Mouse (Mus musculus) adrenal gland (tissue): ENCODE measurements around the gene Olfr1155.

Source experiments
- intact Hi-C: fragments of 180-260 bp; cut with DNase I; formaldehyde crosslinking; loops from one replicate; pipeline ENCODE4 v1.15.1; 2025
- long read RNA-seq, 2 experiments: library from polyadenylated mRNA; unstranded; transcript quantifications; one replicate each; pipeline ENCODE4 v2.0.0; 2020; ENCODE audit warnings: borderline replicate concordance in 1 of 2; ENCODE audit not compliant: insufficient replicate concordance in 1 of 2

The Olfr1155 gene
- long read RNA-seq, experiment 1 = 0 reads
- long read RNA-seq, experiment 2 = 0 reads

GRCm38 (mm10) chr2:87945037-87945436 lies at the start of gene Olfr1155:
Gene Olfr1155, minus strand, starts transcription at chr2:87945137.
- intact Hi-C loops = no loop called here

DNA sequence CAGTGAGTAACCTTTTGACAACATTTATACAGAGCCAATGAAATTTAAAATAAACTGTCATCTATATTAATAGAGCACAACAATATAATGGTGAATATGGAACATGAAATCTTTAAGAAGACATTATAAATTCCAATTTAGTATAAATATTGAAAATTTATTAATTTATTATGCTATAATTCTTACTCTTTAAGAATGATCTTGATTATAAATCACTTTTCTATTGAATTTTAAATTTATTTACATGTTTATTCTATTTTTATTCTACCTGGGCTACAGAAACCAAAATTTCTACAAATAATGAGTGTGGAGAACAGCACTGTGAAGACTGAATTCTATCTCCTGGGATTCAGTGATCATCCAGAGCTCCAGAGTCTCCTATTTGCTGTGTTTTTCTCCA lies 44.9 kb upstream of the Olfr1155 start, which contains the start of gene Olfr1158:
Olfr1158 (plus strand) TSS at position 301 of the 400 bp plus-strand sequence.
- intact Hi-C loops = no loop called here

- intact Hi-C loops = no loop called here
Observed at GRCm38 (mm10) chr2:87974563-87974962, 29.6 kb upstream of the Olfr1155 start, which contains the start of gene Olfr74. Gene Olfr74, minus strand, starts transcription at chr2:87974663.

GRCm38 (mm10) chr2:87968199-87968598 lies 23.3 kb upstream of the Olfr1155 start, which contains the start of gene Olfr1157:
Gene Olfr1157, minus strand, starts transcription at chr2:87968299.
- intact Hi-C loops = no loop called here

DNA sequence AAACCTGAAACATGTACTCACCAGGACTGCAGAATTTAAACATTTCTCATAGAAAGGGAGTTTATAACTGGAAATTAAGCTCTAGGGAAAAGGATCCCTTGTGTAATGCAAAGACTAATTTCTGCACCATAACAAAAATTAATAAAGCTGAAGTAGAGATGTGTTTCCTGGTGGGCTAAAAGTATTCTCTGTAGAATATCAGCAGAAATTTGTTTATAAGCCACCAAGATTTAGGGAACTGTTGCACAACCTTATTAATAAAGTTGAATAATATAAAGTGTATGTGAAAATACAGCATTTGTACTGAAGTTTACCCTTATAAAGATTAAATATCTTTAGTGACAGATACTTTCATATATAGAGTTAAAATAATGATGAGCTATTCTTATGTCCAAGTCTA lies 8.1 kb upstream of the Olfr1155 start, which contains the start of gene Olfr1156:
Olfr1156 (minus strand) TSS at position 101 of the 400 bp plus-strand sequence.
- intact Hi-C loops = no loop called here

- intact Hi-C loops = no loop called here
Observed at GRCm38 (mm10) chr2:87905066-87905465, 39.9 kb downstream of the Olfr1155 start, which contains the start of gene Olfr1154. Gene Olfr1154, minus strand, starts transcription at chr2:87905166.

DNA sequence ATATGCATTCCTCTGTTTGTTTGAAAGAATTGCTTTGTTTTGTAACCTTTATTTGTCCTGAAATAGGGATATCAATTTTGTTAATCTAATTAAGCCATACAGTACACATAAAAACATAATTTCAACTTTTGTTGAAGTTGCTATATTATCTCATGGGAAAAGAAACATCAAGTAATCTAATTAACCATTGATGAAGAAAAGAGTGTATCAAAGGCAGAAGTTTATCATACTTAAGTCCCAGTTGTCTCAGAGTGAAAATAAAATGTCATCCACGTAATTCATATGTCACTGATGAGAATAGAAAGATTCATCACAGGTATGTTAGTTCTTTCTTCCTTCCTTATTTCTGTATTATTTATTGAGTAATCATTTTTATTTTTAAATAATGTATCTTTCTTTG lies 50.3 kb downstream of the Olfr1155 start, which contains the start of gene Olfr1153:
Olfr1153 (plus strand) TSS at position 301 of the 400 bp plus-strand sequence.
- intact Hi-C loops = no loop called here
